Mouse (Mus musculus): Measurements from ENCODE around the gene Gzmm. TPM values are rescaled to one million over a fixed set of nuclear protein-coding genes. Genes with fewer than 3 reads are reported as not detected.

Gzmm gene
- polyA plus RNA-seq, 1 experiment from 2014 or later, result 0.62 TPM

GRCm38 (mm10) chr10:79712499-79713126 is 23.8 kb downstream of the Gzmm start:
- Histone ChIP-seq H3K36me3 (ENCODE audit: control insufficient read depth, insufficient read depth, low read length) (peaks cover 33% of the 10 kb centered on the region), H3K4me3 (ENCODE audit: low read length) (no peak overlapping the region), H3K27me3 (ENCODE audit: control insufficient read depth, insufficient read depth, low read depth, low read length) (peaks cover 29% of the 10 kb centered on the region), H3K9ac (ENCODE audit: low read length) (no peak overlapping the region), H3K4me2 (ENCODE audit: low read depth, low read length) (no peak overlapping the region), H3K9me3 (ENCODE audit: control insufficient read depth, low read length) (no peaks in the 10 kb centered on the region), H3K27ac (ENCODE audit: low read length) (no peak overlapping the region), H3K4me1 (replicated peaks; ENCODE audit: control insufficient read depth, insufficient read depth, low read length) (peaks cover 19% of the 10 kb centered on the region)
- peak; percentile 47 for ATAC-seq (ENCODE audit: low read depth)
- WGBS, result 13% methylated on average over 5 of the region's 6 CpGs

- no peak for ATAC-seq (ENCODE audit: low read depth)
- H3K9me3 ChIP-seq (ENCODE audit: control insufficient read depth, low read length), result no peaks in the 10 kb centered on the region
- peaks cover 33% of the 10 kb centered on the region for H3K36me3 ChIP-seq (ENCODE audit: control insufficient read depth, insufficient read depth, low read length)
- H3K4me1 ChIP-seq (replicated peaks; ENCODE audit: control insufficient read depth, insufficient read depth, low read length), result peaks cover 21% of the 10 kb centered on the region
- WGBS, result 20% methylated on average over 1 of the region's 1 CpGs
- H3K27ac ChIP-seq (ENCODE audit: low read length), result no peak overlapping the region
- no peak overlapping the region for H3K9ac ChIP-seq (ENCODE audit: low read length)
- H3K4me2 ChIP-seq (ENCODE audit: low read depth, low read length), result no peak overlapping the region
- H3K4me3 ChIP-seq (ENCODE audit: low read length), result no peak overlapping the region
- H3K27me3 ChIP-seq (ENCODE audit: control insufficient read depth, insufficient read depth, low read depth, low read length), result peaks cover 33% of the 10 kb centered on the region
Measured at GRCm38 (mm10) chr10:79713163-79713562, 24.3 kb downstream of the Gzmm start.

GRCm38 (mm10) chr10:79714996-79715395 is 26.2 kb downstream of the Gzmm start:
- H3K4me1 ChIP-seq (replicated peaks; ENCODE audit: control insufficient read depth, insufficient read depth, low read length), result peaks cover 13% of the 10 kb centered on the region
- H3K9ac ChIP-seq (ENCODE audit: low read length), result no peak overlapping the region
- H3K27ac ChIP-seq (ENCODE audit: low read length), result no peak overlapping the region
- peaks cover 37% of the 10 kb centered on the region for H3K27me3 ChIP-seq (ENCODE audit: control insufficient read depth, insufficient read depth, low read depth, low read length)
- WGBS, result 55% methylated on average over 4 of the region's 4 CpGs
- H3K4me3 ChIP-seq (ENCODE audit: low read length), result no peak overlapping the region
- no peaks in the 10 kb centered on the region for H3K9me3 ChIP-seq (ENCODE audit: control insufficient read depth, low read length)
- H3K4me2 ChIP-seq (ENCODE audit: low read depth, low read length), result no peak overlapping the region
- no peak for ATAC-seq (ENCODE audit: low read depth)
- peaks cover 21% of the 10 kb centered on the region for H3K36me3 ChIP-seq (ENCODE audit: control insufficient read depth, insufficient read depth, low read length)

DNA sequence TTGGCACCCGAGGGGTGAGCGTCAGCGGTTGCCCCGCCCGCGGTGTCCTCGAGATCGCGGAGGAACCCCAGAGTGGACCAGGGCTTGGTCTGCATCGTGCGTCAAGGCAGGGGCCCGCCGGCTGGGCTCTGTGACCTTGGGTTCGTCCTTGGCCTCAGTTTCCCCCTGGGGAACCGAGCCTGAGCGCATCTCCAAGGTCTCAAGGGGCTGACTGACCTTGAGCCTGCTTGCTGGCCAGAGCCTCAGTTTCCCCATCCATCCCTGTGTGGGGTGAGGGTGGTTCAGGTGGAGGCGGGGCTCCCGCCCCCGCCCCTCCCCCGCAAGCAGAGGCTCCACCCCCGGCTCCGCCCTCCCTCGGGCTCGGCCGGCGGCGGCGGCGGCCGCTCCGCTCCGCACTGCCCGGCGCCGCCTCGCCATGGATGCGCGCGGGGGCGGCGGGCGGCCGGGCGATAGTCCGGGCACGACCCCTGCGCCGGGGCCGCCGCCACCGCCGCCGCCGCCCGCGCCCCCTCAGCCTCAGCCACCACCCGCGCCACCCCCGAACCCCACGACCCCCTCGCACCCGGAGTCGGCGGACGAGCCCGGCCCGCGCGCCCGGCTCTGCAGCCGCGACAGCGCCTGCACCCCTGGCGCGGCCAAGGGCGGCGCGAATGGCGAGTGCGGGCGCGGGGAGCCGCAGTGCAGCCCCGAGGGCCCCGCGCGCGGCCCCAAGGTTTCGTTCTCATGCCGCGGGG is 27.6 kb downstream of the Gzmm start, which contains the start of gene Hcn2:
TSS of gene Hcn2 (plus strand) at position 381 of the 734 bp plus-strand sequence.
- peak within 1 kb of the TSS; percentile 54 for H3K9ac ChIP-seq (ENCODE audit: low read length)
- ATAC-seq (ENCODE audit: low read depth), result peak; percentile 18; the same call in 1 of the 2 replicates
- peak within 1 kb of the TSS; percentile 61 for H3K4me3 ChIP-seq (ENCODE audit: low read length)
- no peak within 1 kb of the TSS for H3K27ac ChIP-seq (ENCODE audit: low read length)
- peaks cover 7% of the 10 kb centered on the region for H3K36me3 ChIP-seq (ENCODE audit: control insufficient read depth, insufficient read depth, low read length)
- peaks cover 37% of the 10 kb centered on the region for H3K27me3 ChIP-seq (ENCODE audit: control insufficient read depth, insufficient read depth, low read depth, low read length)
- peaks cover 13% of the 10 kb centered on the region for H3K4me1 ChIP-seq (replicated peaks; ENCODE audit: control insufficient read depth, insufficient read depth, low read length)
- 2% methylated on average over 57 of the region's 91 CpGs for WGBS
- no peaks in the 10 kb centered on the region for H3K9me3 ChIP-seq (ENCODE audit: control insufficient read depth, low read length)
- peak within 1 kb of the TSS; percentile 79 for H3K4me2 ChIP-seq (ENCODE audit: low read depth, low read length)

DNA sequence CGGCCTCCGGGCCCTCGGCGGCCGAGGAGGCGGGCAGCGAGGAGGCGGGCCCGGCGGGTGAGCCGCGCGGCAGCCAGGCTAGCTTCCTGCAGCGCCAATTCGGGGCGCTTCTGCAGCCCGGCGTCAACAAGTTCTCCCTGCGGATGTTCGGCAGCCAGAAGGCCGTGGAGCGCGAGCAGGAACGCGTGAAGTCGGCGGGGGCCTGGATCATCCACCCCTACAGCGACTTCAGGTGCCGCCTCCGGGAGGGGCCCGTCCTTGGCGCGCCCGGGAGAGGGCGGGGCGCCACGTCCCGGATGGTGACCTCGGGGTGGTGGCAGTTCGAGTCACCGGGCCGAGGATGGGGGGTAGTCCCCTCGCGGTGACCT is 28.2 kb downstream of the Gzmm start:
- Histone ChIP-seq H3K27ac (ENCODE audit: low read length) (no peak overlapping the region), H3K4me2 (ENCODE audit: low read depth, low read length) (peak overlapping the region; percentile 79), H3K9me3 (ENCODE audit: control insufficient read depth, low read length) (no peaks in the 10 kb centered on the region), H3K27me3 (ENCODE audit: control insufficient read depth, insufficient read depth, low read depth, low read length) (peaks cover 37% of the 10 kb centered on the region), H3K4me1 (replicated peaks; ENCODE audit: control insufficient read depth, insufficient read depth, low read length) (peaks cover 13% of the 10 kb centered on the region), H3K4me3 (ENCODE audit: low read length) (peak overlapping the region; percentile 61), H3K36me3 (ENCODE audit: control insufficient read depth, insufficient read depth, low read length) (peaks cover 2% of the 10 kb centered on the region; the same call in 1 of the 2 replicates), H3K9ac (ENCODE audit: low read length) (peak overlapping the region; percentile 54)
- ATAC-seq (ENCODE audit: low read depth), result no peak
- WGBS, result under 1% methylated on average over 44 of the region's 44 CpGs

DNA sequence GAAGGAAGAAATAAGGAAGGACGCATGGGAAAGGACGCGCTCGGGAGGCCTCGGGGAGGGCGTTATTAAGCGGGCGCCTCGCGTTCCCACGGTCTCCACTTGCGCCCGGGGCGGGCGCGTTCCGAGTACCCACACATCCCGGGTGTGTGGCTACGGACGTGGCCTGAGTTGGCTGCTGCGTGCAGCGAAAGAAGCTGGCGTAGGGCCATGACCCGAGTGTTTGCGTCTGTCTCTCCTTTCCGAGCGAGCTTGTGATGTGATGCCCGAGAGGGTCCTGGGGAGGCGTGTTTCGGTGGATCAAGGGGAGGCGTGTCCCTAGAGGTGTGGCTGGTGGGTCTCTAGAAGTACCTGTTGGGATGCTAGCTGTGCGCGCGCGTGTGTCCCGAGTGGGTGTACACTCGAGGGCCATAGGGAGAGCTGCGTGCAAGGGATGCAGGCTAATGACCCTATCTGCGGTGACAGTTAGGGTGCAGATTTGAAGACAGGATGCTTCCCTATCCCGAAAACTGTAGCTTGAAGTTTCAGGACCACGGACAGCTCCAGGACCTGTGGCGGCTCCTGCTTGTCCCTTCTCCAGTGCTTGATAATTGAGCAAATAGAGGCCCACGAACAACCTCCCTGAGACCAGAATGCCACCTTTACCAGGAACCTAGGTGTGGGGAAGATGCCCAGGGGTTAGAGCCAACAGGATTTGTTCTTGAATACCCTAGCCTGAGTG is 29.0 kb downstream of the Gzmm start:
- Histone ChIP-seq H3K27me3 (ENCODE audit: control insufficient read depth, insufficient read depth, low read depth, low read length) (peaks cover 37% of the 10 kb centered on the region), H3K36me3 (ENCODE audit: control insufficient read depth, insufficient read depth, low read length) (no peaks in the 10 kb centered on the region), H3K4me1 (replicated peaks; ENCODE audit: control insufficient read depth, insufficient read depth, low read length) (peaks cover 13% of the 10 kb centered on the region), H3K9me3 (ENCODE audit: control insufficient read depth, low read length) (no peaks in the 10 kb centered on the region), H3K4me3 (ENCODE audit: low read length) (peak overlapping the region; percentile 14; the same call in 1 of the 2 replicates), H3K27ac (ENCODE audit: low read length) (no peak overlapping the region), H3K9ac (ENCODE audit: low read length) (no peak overlapping the region), H3K4me2 (ENCODE audit: low read depth, low read length) (peak overlapping the region; percentile 79; the same call in 1 of the 2 replicates)
- 5% methylated on average over 43 of the region's 43 CpGs for WGBS
- ATAC-seq (ENCODE audit: low read depth), result no peak

DNA sequence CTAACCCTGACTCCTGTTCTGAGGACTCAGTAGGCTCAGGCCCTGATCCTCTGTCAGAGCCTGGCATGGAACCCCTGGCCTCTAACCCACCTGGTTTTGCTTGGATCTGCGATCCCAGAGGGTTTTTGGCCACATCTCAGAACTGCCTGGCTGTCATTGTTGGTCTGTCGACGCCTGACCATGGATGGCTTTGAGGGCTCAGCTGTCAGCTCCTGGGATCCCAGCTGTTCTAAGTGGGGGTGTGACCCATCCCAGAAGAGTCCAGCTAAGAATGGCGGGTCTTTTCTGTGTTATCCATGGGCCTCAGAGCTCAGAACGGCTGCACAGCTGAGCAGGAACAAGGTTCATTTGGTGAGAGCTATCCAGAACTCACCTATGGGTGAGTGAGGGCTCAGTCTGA is 32.3 kb downstream of the Gzmm start:
- ATAC-seq (ENCODE audit: low read depth), result no peak
- H3K4me3 ChIP-seq (ENCODE audit: low read length), result no peak overlapping the region
- H3K4me2 ChIP-seq (ENCODE audit: low read depth, low read length), result no peak overlapping the region
- H3K4me1 ChIP-seq (replicated peaks; ENCODE audit: control insufficient read depth, insufficient read depth, low read length), result peaks cover 13% of the 10 kb centered on the region
- no peak overlapping the region for H3K9ac ChIP-seq (ENCODE audit: low read length)
- H3K9me3 ChIP-seq (ENCODE audit: control insufficient read depth, low read length), result no peaks in the 10 kb centered on the region
- no peaks in the 10 kb centered on the region for H3K36me3 ChIP-seq (ENCODE audit: control insufficient read depth, insufficient read depth, low read length)
- H3K27me3 ChIP-seq (ENCODE audit: control insufficient read depth, insufficient read depth, low read depth, low read length), result peaks cover 24% of the 10 kb centered on the region
- WGBS, result 52% methylated on average over 5 of the region's 5 CpGs
- H3K27ac ChIP-seq (ENCODE audit: low read length), result no peak overlapping the region

- 57% methylated on average over 6 of the region's 6 CpGs for WGBS
Measured at GRCm38 (mm10) chr10:79723047-79723446, 34.2 kb downstream of the Gzmm start.

DNA sequence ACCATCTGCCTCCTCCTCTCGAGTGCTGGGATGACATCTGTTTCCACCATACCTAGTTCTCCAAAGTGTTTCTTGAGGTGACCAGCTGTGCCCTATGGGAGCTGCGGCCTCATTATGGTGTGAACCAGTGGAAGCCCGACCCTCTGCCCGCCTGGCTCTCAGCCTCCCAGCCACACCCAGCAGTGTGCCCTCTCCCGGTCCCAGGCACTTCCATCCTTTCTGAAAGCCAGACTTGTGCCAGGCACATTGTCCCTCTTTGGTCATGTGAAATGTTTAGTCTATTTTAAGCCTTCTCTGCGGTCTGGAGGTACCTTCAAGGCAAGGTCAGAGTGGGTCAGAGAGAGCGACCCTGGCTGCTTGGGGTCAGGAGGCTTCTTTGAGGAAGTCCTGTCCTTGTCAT is 34.9 kb downstream of the Gzmm start:
- WGBS, result 71% methylated on average over 7 of the region's 7 CpGs
- Histone ChIP-seq H3K4me3 (ENCODE audit: low read length) (no peak overlapping the region), H3K4me1 (replicated peaks; ENCODE audit: control insufficient read depth, insufficient read depth, low read length) (no peaks in the 10 kb centered on the region), H3K27ac (ENCODE audit: low read length) (no peak overlapping the region), H3K9me3 (ENCODE audit: control insufficient read depth, low read length) (no peaks in the 10 kb centered on the region), H3K27me3 (ENCODE audit: control insufficient read depth, insufficient read depth, low read depth, low read length) (no peaks in the 10 kb centered on the region; the same call in 1 of the 2 replicates), H3K4me2 (ENCODE audit: low read depth, low read length) (no peak overlapping the region), H3K9ac (ENCODE audit: low read length) (no peak overlapping the region), H3K36me3 (ENCODE audit: control insufficient read depth, insufficient read depth, low read length) (no peaks in the 10 kb centered on the region)
- ATAC-seq (ENCODE audit: low read depth), result no peak

More at GRCm38 (mm10) chr10:79723047-79723446, 34.2 kb downstream of the Gzmm start:
- Histone ChIP-seq H3K4me3 (ENCODE audit: low read length) (no peak overlapping the region), H3K9ac (ENCODE audit: low read length) (no peak overlapping the region), H3K27ac (ENCODE audit: low read length) (no peak overlapping the region), H3K9me3 (ENCODE audit: control insufficient read depth, low read length) (no peaks in the 10 kb centered on the region), H3K27me3 (ENCODE audit: control insufficient read depth, insufficient read depth, low read depth, low read length) (peaks cover 5% of the 10 kb centered on the region; the same call in 1 of the 2 replicates), H3K36me3 (ENCODE audit: control insufficient read depth, insufficient read depth, low read length) (no peaks in the 10 kb centered on the region), H3K4me1 (replicated peaks; ENCODE audit: control insufficient read depth, insufficient read depth, low read length) (no peaks in the 10 kb centered on the region), H3K4me2 (ENCODE audit: low read depth, low read length) (no peak overlapping the region)
- no peak for ATAC-seq (ENCODE audit: low read depth)
